Mouse (Mus musculus) brain, embryonic 14.5 days (tissue): ENCODE data around the gene Pnkd. TPM values are rescaled to one million over a fixed set of nuclear protein-coding genes. Genes with fewer than 3 reads are reported as not detected.

Experiments
- DNase-seq: peaks from one replicate; pipeline ENCODE4 v3.0.0-alpha.2; 2011; ENCODE audit warnings: low read depth
- CTCF ChIP-seq: fragments of 200-500 bp; IDR thresholded peaks from 2 replicates; pipeline ENCODE4 v1.5.1; 2012; ENCODE audit warnings: inconsistent platforms, mild to moderate bottlenecking, moderate library complexity, borderline replicate concordance; ENCODE audit not compliant: insufficient read depth, insufficient read length; ENCODE audit errors: extremely low read depth
- POLR2A ChIP-seq: fragments of 200-500 bp; IDR thresholded peaks from 2 replicates; pipeline ENCODE4 v1.6.1; 2012; ENCODE audit warnings: mild to moderate bottlenecking, inconsistent platforms, borderline replicate concordance; ENCODE audit not compliant: poor library complexity, insufficient read depth, insufficient read length, severe bottlenecking; ENCODE audit errors: extremely low read depth
- polyA plus RNA-seq: library from polyadenylated mRNA; depleted of rRNA; stranded (reverse); fragments of >200 nt; gene quantifications from 2 replicates; pipeline ENCODE4 v1.2.3, GENCODE M21; 2012

Pnkd gene
- polyA plus RNA-seq, 1 experiment = 63.2 TPM

- DNase-seq = no peak
- no peak for TF ChIP-seq CTCF
- no peak for TF ChIP-seq POLR2A
These were observed 34.6 kb upstream of the Pnkd start for GRCm38 (mm10) chr1:74250096-74250495.

- TF ChIP-seq CTCF (no peak), POLR2A (no peak)
- no peak for DNase-seq
These were observed 28.9 kb upstream of the Pnkd start for GRCm38 (mm10) chr1:74255704-74256345.

GRCm38 (mm10) chr1:74256782-74257181 is 27.9 kb upstream of the Pnkd start:
- no peak for DNase-seq
- TF ChIP-seq POLR2A (no peak), CTCF (no peak)

GRCm38 (mm10) chr1:74262510-74262909 is 22.2 kb upstream of the Pnkd start:
- TF ChIP-seq CTCF (no peak), POLR2A (no peak)

GRCm38 (mm10) chr1:74268750-74269149 is 16.0 kb upstream of the Pnkd start:
- DNase-seq = no peak
- no peak for TF ChIP-seq CTCF
- TF ChIP-seq POLR2A = no peak

More at GRCm38 (mm10) chr1:74262510-74262909, 22.2 kb upstream of the Pnkd start:
- DNase-seq = no peak

GRCm38 (mm10) chr1:74271659-74272058 is 13.1 kb upstream of the Pnkd start:
- TF ChIP-seq CTCF (no peak), POLR2A (no peak)
- no peak for DNase-seq

- DNase-seq = no peak
- no peak for TF ChIP-seq POLR2A
- TF ChIP-seq CTCF = no peak
These were observed 9.7 kb upstream of the Pnkd start for GRCm38 (mm10) chr1:74275015-74275414.

GRCm38 (mm10) chr1:74277041-74277440 is 7.7 kb upstream of the Pnkd start:
- TF ChIP-seq POLR2A = no peak
- TF ChIP-seq CTCF = no peak
- DNase-seq = no peak

GRCm38 (mm10) chr1:74277883-74278537 is 6.7 kb upstream of the Pnkd start:
- TF ChIP-seq POLR2A (no peak), CTCF (no peak)
- no peak for DNase-seq

- TF ChIP-seq POLR2A (no peak), CTCF (no peak)
- no peak for DNase-seq
These were observed 6.2 kb upstream of the Pnkd start, which contains the start of gene Gpbar1 for GRCm38 (mm10) chr1:74278538-74278937. TSS of gene Gpbar1 (plus strand) at chr1:74278550.

GRCm38 (mm10) chr1:74278988-74279387 is 5.7 kb upstream of the Pnkd start:
- DNase-seq = no peak

More at GRCm38 (mm10) chr1:74278988-74279387, 5.7 kb upstream of the Pnkd start:
- TF ChIP-seq POLR2A = no peak
- TF ChIP-seq CTCF = no peak
